Mouse (Mus musculus): ENCODE results near the gene Sgms1. TPM values are rescaled to one million over a fixed set of nuclear protein-coding genes. Genes with fewer than 3 reads are reported as not detected.

Gene Sgms1
- polyA plus RNA-seq, 1 experiment from 2014 or later = 17.4 TPM

- H3K9ac ChIP-seq (ENCODE audit: low read depth, low read length) = no peak overlapping the region
- DNase-seq (ENCODE audit: low spot score) = no peak
- H3K4me3 ChIP-seq (ENCODE audit: low read depth, low read length) = no peak overlapping the region
- no peak overlapping the region for H3K4me2 ChIP-seq (replicated peaks; ENCODE audit: low read depth, low read length)
- no peaks in the 10 kb centered on the region for H3K4me1 ChIP-seq (replicated peaks; ENCODE audit: control insufficient read depth, insufficient read depth, low read length)
- 84% methylated on average over 11 of the region's 11 CpGs for WGBS
- H3K27me3 ChIP-seq (ENCODE audit: control insufficient read depth, insufficient read depth, low read length) = no peaks in the 10 kb centered on the region
- no peaks in the 10 kb centered on the region for H3K9me3 ChIP-seq (ENCODE audit: control insufficient read depth, low read length)
- ATAC-seq (ENCODE audit: low FRiP score) = no peak
- H3K27ac ChIP-seq (ENCODE audit: low read depth, low read length) = no peak overlapping the region
- H3K36me3 ChIP-seq (ENCODE audit: control insufficient read depth, insufficient read depth, low read length) = no peaks in the 10 kb centered on the region
Observed at GRCm38 (mm10) chr19:32238722-32239458, 150.6 kb downstream of the Sgms1 start.

- Histone ChIP-seq H3K4me3 (ENCODE audit: low read depth, low read length) (no peak overlapping the region), H3K9me3 (ENCODE audit: control insufficient read depth, low read length) (no peaks in the 10 kb centered on the region), H3K27ac (ENCODE audit: low read depth, low read length) (no peak overlapping the region), H3K4me1 (replicated peaks; ENCODE audit: control insufficient read depth, insufficient read depth, low read length) (no peaks in the 10 kb centered on the region), H3K27me3 (ENCODE audit: control insufficient read depth, insufficient read depth, low read length) (no peaks in the 10 kb centered on the region), H3K36me3 (ENCODE audit: control insufficient read depth, insufficient read depth, low read length) (no peaks in the 10 kb centered on the region), H3K9ac (ENCODE audit: low read depth, low read length) (no peak overlapping the region), H3K4me2 (replicated peaks; ENCODE audit: low read depth, low read length) (no peak overlapping the region)
- WGBS = 71% methylated on average over 5 of the region's 5 CpGs
- DNase-seq (ENCODE audit: low spot score) (no peak), ATAC-seq (ENCODE audit: low FRiP score) (no peak)
Observed at GRCm38 (mm10) chr19:32237685-32238084, 151.8 kb downstream of the Sgms1 start.

GRCm38 (mm10) chr19:32237173-32237583, 152.3 kb downstream of the Sgms1 start:
- no peak overlapping the region for H3K27ac ChIP-seq (ENCODE audit: low read depth, low read length)
- no peak overlapping the region for H3K4me3 ChIP-seq (ENCODE audit: low read depth, low read length)
- ATAC-seq (ENCODE audit: low FRiP score) (no peak), DNase-seq (ENCODE audit: low spot score) (no peak)
- no peaks in the 10 kb centered on the region for H3K36me3 ChIP-seq (ENCODE audit: control insufficient read depth, insufficient read depth, low read length)
- WGBS = 87% methylated on average over 3 of the region's 3 CpGs
- no peak overlapping the region for H3K4me2 ChIP-seq (replicated peaks; ENCODE audit: low read depth, low read length)
- no peaks in the 10 kb centered on the region for H3K4me1 ChIP-seq (replicated peaks; ENCODE audit: control insufficient read depth, insufficient read depth, low read length)
- H3K27me3 ChIP-seq (ENCODE audit: control insufficient read depth, insufficient read depth, low read length) = no peaks in the 10 kb centered on the region
- H3K9ac ChIP-seq (ENCODE audit: low read depth, low read length) = no peak overlapping the region
- no peaks in the 10 kb centered on the region for H3K9me3 ChIP-seq (ENCODE audit: control insufficient read depth, low read length)

GRCm38 (mm10) chr19:32234717-32235434, 154.6 kb downstream of the Sgms1 start:
- no peak for ATAC-seq (ENCODE audit: low FRiP score)
- WGBS = 80% methylated on average over 6 of the region's 6 CpGs
- H3K9me3 ChIP-seq (ENCODE audit: control insufficient read depth, low read length) = no peaks in the 10 kb centered on the region

GRCm38 (mm10) chr19:32231292-32231691, 158.2 kb downstream of the Sgms1 start:
- H3K4me2 ChIP-seq (replicated peaks; ENCODE audit: low read depth, low read length) = no peak overlapping the region
- no peak overlapping the region for H3K27ac ChIP-seq (ENCODE audit: low read depth, low read length)
- H3K36me3 ChIP-seq (ENCODE audit: control insufficient read depth, insufficient read depth, low read length) = no peaks in the 10 kb centered on the region
- no peaks in the 10 kb centered on the region for H3K9me3 ChIP-seq (ENCODE audit: control insufficient read depth, low read length)
- 80% methylated on average over 10 of the region's 10 CpGs for WGBS
- H3K9ac ChIP-seq (ENCODE audit: low read depth, low read length) = no peak overlapping the region
- DNase-seq (ENCODE audit: low spot score) (no peak), ATAC-seq (ENCODE audit: low FRiP score) (no peak)
- H3K4me1 ChIP-seq (replicated peaks; ENCODE audit: control insufficient read depth, insufficient read depth, low read length) = no peaks in the 10 kb centered on the region
- H3K27me3 ChIP-seq (ENCODE audit: control insufficient read depth, insufficient read depth, low read length) = no peaks in the 10 kb centered on the region
- H3K4me3 ChIP-seq (ENCODE audit: low read depth, low read length) = no peak overlapping the region

More at GRCm38 (mm10) chr19:32234717-32235434, 154.6 kb downstream of the Sgms1 start:
- no peak for DNase-seq (ENCODE audit: low spot score)
- Histone ChIP-seq H3K4me1 (replicated peaks; ENCODE audit: control insufficient read depth, insufficient read depth, low read length) (no peaks in the 10 kb centered on the region), H3K4me3 (ENCODE audit: low read depth, low read length) (no peak overlapping the region), H3K4me2 (replicated peaks; ENCODE audit: low read depth, low read length) (no peak overlapping the region), H3K9ac (ENCODE audit: low read depth, low read length) (no peak overlapping the region), H3K27me3 (ENCODE audit: control insufficient read depth, insufficient read depth, low read length) (no peaks in the 10 kb centered on the region), H3K36me3 (ENCODE audit: control insufficient read depth, insufficient read depth, low read length) (no peaks in the 10 kb centered on the region), H3K27ac (ENCODE audit: low read depth, low read length) (no peak overlapping the region)

- Histone ChIP-seq H3K27me3 (ENCODE audit: control insufficient read depth, insufficient read depth, low read length) (no peaks in the 10 kb centered on the region), H3K27ac (ENCODE audit: low read depth, low read length) (no peak overlapping the region), H3K36me3 (ENCODE audit: control insufficient read depth, insufficient read depth, low read length) (no peaks in the 10 kb centered on the region), H3K4me3 (ENCODE audit: low read depth, low read length) (no peak overlapping the region), H3K9me3 (ENCODE audit: control insufficient read depth, low read length) (no peaks in the 10 kb centered on the region), H3K4me1 (replicated peaks; ENCODE audit: control insufficient read depth, insufficient read depth, low read length) (no peaks in the 10 kb centered on the region), H3K9ac (ENCODE audit: low read depth, low read length) (no peak overlapping the region), H3K4me2 (replicated peaks; ENCODE audit: low read depth, low read length) (no peak overlapping the region)
- WGBS = 76% methylated on average over 5 of the region's 5 CpGs
- ATAC-seq (ENCODE audit: low FRiP score) (no peak), DNase-seq (ENCODE audit: low spot score) (no peak)
Observed at GRCm38 (mm10) chr19:32230798-32231197, 158.7 kb downstream of the Sgms1 start.

- Histone ChIP-seq H3K4me2 (replicated peaks; ENCODE audit: low read depth, low read length) (no peak overlapping the region), H3K36me3 (ENCODE audit: control insufficient read depth, insufficient read depth, low read length) (no peaks in the 10 kb centered on the region), H3K4me1 (replicated peaks; ENCODE audit: control insufficient read depth, insufficient read depth, low read length) (no peaks in the 10 kb centered on the region), H3K9ac (ENCODE audit: low read depth, low read length) (no peak overlapping the region), H3K4me3 (ENCODE audit: low read depth, low read length) (no peak overlapping the region), H3K27ac (ENCODE audit: low read depth, low read length) (no peak overlapping the region), H3K9me3 (ENCODE audit: control insufficient read depth, low read length) (no peaks in the 10 kb centered on the region), H3K27me3 (ENCODE audit: control insufficient read depth, insufficient read depth, low read length) (no peaks in the 10 kb centered on the region)
- ATAC-seq (ENCODE audit: low FRiP score) (no peak), DNase-seq (ENCODE audit: low spot score) (no peak)
- 86% methylated on average over 5 of the region's 5 CpGs for WGBS
Observed at GRCm38 (mm10) chr19:32230301-32230700, 159.2 kb downstream of the Sgms1 start.

- H3K27me3 ChIP-seq (ENCODE audit: control insufficient read depth, insufficient read depth, low read length) = no peaks in the 10 kb centered on the region
- no peak overlapping the region for H3K4me3 ChIP-seq (ENCODE audit: low read depth, low read length)
- no peak overlapping the region for H3K9ac ChIP-seq (ENCODE audit: low read depth, low read length)
- H3K36me3 ChIP-seq (ENCODE audit: control insufficient read depth, insufficient read depth, low read length) = no peaks in the 10 kb centered on the region
- DNase-seq (ENCODE audit: low spot score) (no peak), ATAC-seq (ENCODE audit: low FRiP score) (no peak)
- H3K9me3 ChIP-seq (ENCODE audit: control insufficient read depth, low read length) = no peaks in the 10 kb centered on the region
- H3K27ac ChIP-seq (ENCODE audit: low read depth, low read length) = no peak overlapping the region
- 92% methylated on average over 5 of the region's 5 CpGs for WGBS
- H3K4me1 ChIP-seq (replicated peaks; ENCODE audit: control insufficient read depth, insufficient read depth, low read length) = no peaks in the 10 kb centered on the region
- no peak overlapping the region for H3K4me2 ChIP-seq (replicated peaks; ENCODE audit: low read depth, low read length)
Observed at GRCm38 (mm10) chr19:32229776-32230175, 159.7 kb downstream of the Sgms1 start.

GRCm38 (mm10) chr19:32227175-32227574, 162.3 kb downstream of the Sgms1 start:
- H3K9ac ChIP-seq (ENCODE audit: low read depth, low read length) = no peak overlapping the region
- no peak overlapping the region for H3K4me3 ChIP-seq (ENCODE audit: low read depth, low read length)
- 97% methylated on average over 2 of the region's 2 CpGs for WGBS
- no peaks in the 10 kb centered on the region for H3K9me3 ChIP-seq (ENCODE audit: control insufficient read depth, low read length)
- no peaks in the 10 kb centered on the region for H3K27me3 ChIP-seq (ENCODE audit: control insufficient read depth, insufficient read depth, low read length)
- DNase-seq (ENCODE audit: low spot score) (no peak), ATAC-seq (ENCODE audit: low FRiP score) (no peak)
- H3K4me1 ChIP-seq (replicated peaks; ENCODE audit: control insufficient read depth, insufficient read depth, low read length) = no peaks in the 10 kb centered on the region
- H3K36me3 ChIP-seq (ENCODE audit: control insufficient read depth, insufficient read depth, low read length) = no peaks in the 10 kb centered on the region
- H3K27ac ChIP-seq (ENCODE audit: low read depth, low read length) = no peak overlapping the region
- H3K4me2 ChIP-seq (replicated peaks; ENCODE audit: low read depth, low read length) = no peak overlapping the region

Measured in hindbrain, embryonic 11.5 days (tissue).